Mouse (Mus musculus) embryonic facial prominence, embryonic 14.5 days (tissue): ENCODE data around the gene Kif26a. TPM values are rescaled to one million over a fixed set of nuclear protein-coding genes. Genes with fewer than 3 reads are reported as not detected.

Experiments used
- ATAC-seq: fragments of 200-750 bp; cut with Nextera tagmentation; 2 replicates; pipeline ENCODE4 v1.8.0; 2017; ENCODE audit warnings: low read depth, moderate number of reproducible peaks, moderate TSS enrichment
- DNase-seq: peaks from one replicate; pipeline ENCODE4 v3.0.0-alpha.2; 2015; ENCODE audit warnings: low spot score
- H3K27ac ChIP-seq: fragments of 300-500 bp; sonication (generic); replicated peaks from 2 replicates; pipeline ENCODE4 v1.5.1; 2014; ENCODE audit warnings: low read depth, mild to moderate bottlenecking, low read length, moderate library complexity
- H3K27me3 ChIP-seq: fragments of 300-500 bp; sonication (generic); replicated peaks from 2 replicates; pipeline ENCODE4 v1.6.1; 2014; ENCODE audit warnings: low read length; ENCODE audit not compliant: control insufficient read depth, insufficient read depth
- H3K36me3 ChIP-seq: fragments of 300-500 bp; sonication (generic); 2 replicates; pipeline ENCODE4 v1.6.1; 2014; ENCODE audit warnings: low read length, mixed read lengths; ENCODE audit not compliant: control insufficient read depth, insufficient read depth
- H3K4me1 ChIP-seq: fragments of 300-500 bp; sonication (generic); 2 replicates; pipeline ENCODE4 v1.6.1; 2014; ENCODE audit warnings: antibody characterized with exemption, low read length; ENCODE audit not compliant: control insufficient read depth, insufficient read depth
- H3K4me2 ChIP-seq: fragments of 300-500 bp; sonication (generic); 2 replicates; pipeline ENCODE4 v1.6.1; 2014; ENCODE audit warnings: low read depth, mild to moderate bottlenecking, low read length, moderate library complexity, mixed read lengths
- H3K4me3 ChIP-seq: fragments of 300-500 bp; sonication (generic); 2 replicates; pipeline ENCODE4 v1.5.1; 2014; ENCODE audit warnings: low read depth, mild to moderate bottlenecking, low read length
- H3K9ac ChIP-seq: fragments of 300-500 bp; sonication (generic); 2 replicates; pipeline ENCODE4 v1.6.1; 2014; ENCODE audit warnings: low read depth, mild to moderate bottlenecking, low read length, moderate library complexity, mixed read lengths
- H3K9me3 ChIP-seq: fragments of 300-500 bp; sonication (generic); 2 replicates; pipeline ENCODE4 v1.6.1; 2016; ENCODE audit warnings: low read length; ENCODE audit not compliant: control insufficient read depth
- WGBS: fragments of 180-500 bp; shearing (Covaris S2); extraction: QIAGEN DNeasy Blood & Tissue Kit; methylation state at CpG from one replicate; pipeline ENCODE4 v1.1.7; 2014; 5-methylcytosine and 5-hydroxymethylcytosine counted together
- polyA plus RNA-seq: library from polyadenylated mRNA; unstranded; fragments of >200 nt; fragmentation: Nextera tagmentation; extraction: Ambion mirVana; gene quantifications from 2 replicates; pipeline ENCODE4 v1.2.1, GENCODE M21; 2014

Kif26a gene
- polyA plus RNA-seq, 1 experiment from 2014 or later = 4.0 TPM

- no peaks in the 10 kb centered on the region for H3K27me3 ChIP-seq
- no peak for DNase-seq
- H3K4me2 ChIP-seq = peak overlapping the region; percentile 8
- peak overlapping the region; percentile 43; the same call in 1 of the 2 replicates for H3K9ac ChIP-seq
- peaks cover 57% of the 10 kb centered on the region for H3K4me1 ChIP-seq
- 29% methylated on average over 12 of the region's 12 CpGs for WGBS
- no peak for ATAC-seq
- H3K27ac ChIP-seq = peak overlapping the region; percentile 48; the same call in 1 of the 2 replicates
- no peak overlapping the region for H3K4me3 ChIP-seq
- no peaks in the 10 kb centered on the region for H3K9me3 ChIP-seq
- H3K36me3 ChIP-seq = peaks cover 4% of the 10 kb centered on the region; the same call in 1 of the 2 replicates
These were observed 5.4 kb downstream of the Kif26a start for GRCm38 (mm10) chr12:112151244-112151979.

- H3K27me3 ChIP-seq = no peaks in the 10 kb centered on the region
- no peak overlapping the region for H3K27ac ChIP-seq
- DNase-seq (peak; percentile 70), ATAC-seq (peak; percentile 79)
- peaks cover 54% of the 10 kb centered on the region for H3K4me1 ChIP-seq
- H3K9ac ChIP-seq = 0 out of 2 replicates have a peak overlapping the region, but pooled peaks have one; percentile 43
- peak overlapping the region; percentile 8; the same call in 1 of the 2 replicates for H3K4me2 ChIP-seq
- no peaks in the 10 kb centered on the region for H3K9me3 ChIP-seq
- H3K36me3 ChIP-seq = peaks cover 4% of the 10 kb centered on the region; the same call in 1 of the 2 replicates
- 15% methylated on average over 6 of the region's 6 CpGs for WGBS
- H3K4me3 ChIP-seq = no peak overlapping the region
These were observed 6.0 kb downstream of the Kif26a start for GRCm38 (mm10) chr12:112151980-112152362.

GRCm38 (mm10) chr12:112153597-112153996, 7.6 kb downstream of the Kif26a start:
- Histone ChIP-seq H3K4me2 (no peak overlapping the region), H3K9me3 (no peaks in the 10 kb centered on the region), H3K27me3 (no peaks in the 10 kb centered on the region), H3K27ac (peak overlapping the region; percentile 58; the same call in 1 of the 2 replicates), H3K4me3 (no peak overlapping the region), H3K36me3 (peaks cover 14% of the 10 kb centered on the region), H3K9ac (peak overlapping the region; percentile 16; the same call in 1 of the 2 replicates), H3K4me1 (peaks cover 40% of the 10 kb centered on the region)
- ATAC-seq = no peak
- no peak for DNase-seq
- 66% methylated on average over 12 of the region's 12 CpGs for WGBS

GRCm38 (mm10) chr12:112154476-112154875, 8.5 kb downstream of the Kif26a start:
- Histone ChIP-seq H3K4me3 (no peak overlapping the region), H3K36me3 (peaks cover 10% of the 10 kb centered on the region), H3K4me1 (peaks cover 37% of the 10 kb centered on the region), H3K27ac (peak overlapping the region; percentile 67; the same call in 1 of the 2 replicates), H3K9ac (no peak overlapping the region), H3K27me3 (no peaks in the 10 kb centered on the region), H3K4me2 (no peak overlapping the region), H3K9me3 (no peaks in the 10 kb centered on the region)
- DNase-seq = no peak
- ATAC-seq = no peak
- WGBS = 55% methylated on average over 5 of the region's 5 CpGs

- no peaks in the 10 kb centered on the region for H3K9me3 ChIP-seq
- H3K36me3 ChIP-seq = peaks cover 14% of the 10 kb centered on the region; the same call in 1 of the 2 replicates
- peak overlapping the region; percentile 25; the same call in 1 of the 2 replicates for H3K9ac ChIP-seq
- H3K4me2 ChIP-seq = no peak overlapping the region
- ATAC-seq = no peak
- H3K4me3 ChIP-seq = no peak overlapping the region
- WGBS = 62% methylated on average over 15 of the region's 16 CpGs
- no peak for DNase-seq
- H3K4me1 ChIP-seq = peaks cover 31% of the 10 kb centered on the region
- H3K27ac ChIP-seq = peak overlapping the region; percentile 67; the same call in 1 of the 2 replicates
- H3K27me3 ChIP-seq = no peaks in the 10 kb centered on the region
These were observed 9.4 kb downstream of the Kif26a start for GRCm38 (mm10) chr12:112155218-112156051.

GRCm38 (mm10) chr12:112156804-112157203, 10.8 kb downstream of the Kif26a start:
- no peak for DNase-seq
- Histone ChIP-seq H3K27me3 (no peaks in the 10 kb centered on the region), H3K9me3 (no peaks in the 10 kb centered on the region), H3K9ac (no peak overlapping the region), H3K27ac (no peak overlapping the region), H3K4me2 (no peak overlapping the region), H3K4me1 (peaks cover 17% of the 10 kb centered on the region), H3K4me3 (no peak overlapping the region), H3K36me3 (peaks cover 14% of the 10 kb centered on the region; the same call in 1 of the 2 replicates)
- ATAC-seq = no peak
- WGBS = 68% methylated on average over 6 of the region's 6 CpGs

- no peaks in the 10 kb centered on the region for H3K27me3 ChIP-seq
- no peaks in the 10 kb centered on the region for H3K9me3 ChIP-seq
- H3K9ac ChIP-seq = no peak overlapping the region
- no peak overlapping the region for H3K4me2 ChIP-seq
- peaks cover 14% of the 10 kb centered on the region; the same call in 1 of the 2 replicates for H3K36me3 ChIP-seq
- H3K4me3 ChIP-seq = no peak overlapping the region
- DNase-seq = no peak
- WGBS = 62% methylated on average over 8 of the region's 8 CpGs
- ATAC-seq = peak; percentile 61; the same call in 1 of the 2 replicates
- no peak overlapping the region for H3K27ac ChIP-seq
- peaks cover 11% of the 10 kb centered on the region; the same call in 1 of the 2 replicates for H3K4me1 ChIP-seq
These were observed 12.2 kb downstream of the Kif26a start for GRCm38 (mm10) chr12:112158246-112158645.

- H3K27me3 ChIP-seq = no peaks in the 10 kb centered on the region
- no peak overlapping the region for H3K4me2 ChIP-seq
- H3K36me3 ChIP-seq = peaks cover 14% of the 10 kb centered on the region; the same call in 1 of the 2 replicates
- H3K4me3 ChIP-seq = no peak overlapping the region
- no peak for DNase-seq
- ATAC-seq = no peak
- no peak overlapping the region for H3K9ac ChIP-seq
- H3K9me3 ChIP-seq = no peaks in the 10 kb centered on the region
- H3K4me1 ChIP-seq = 0 out of 2 replicates have a peak, but pooled peaks cover 11% of the 10 kb centered on the region
- no peak overlapping the region for H3K27ac ChIP-seq
These were observed 12.8 kb downstream of the Kif26a start for GRCm38 (mm10) chr12:112158784-112159183.
